Mouse (Mus musculus): ENCODE results near the gene Pdzd4.

- TF ChIP-seq POLR2A (IDR thresholded peaks at IDR 0.05; ENCODE audit: low read depth, low read length) (no peak), CTCF (IDR thresholded peaks at IDR 0.05; ENCODE audit: borderline replicate concordance, insufficient read depth, low read length) (no peak)
Observed at GRCm38 (mm10) chrX:73871474-73871873, 46.7 kb upstream of the Pdzd4 start.

Data from embryonic fibroblast, embryonic 13.5 days (primary cell).